16 mouse cellular contexts compared by ENCODE assay signal in genomic region chr8:114775543-114775942, GRCm38 (mm10).
DNase-seq lines count a peak whose midpoint lies in the region; ATAC-seq lines count a peak whose summit lies in the region.
"Had no signal": no experiment of that assay in that cellular context is flagged by ENCODE, and none has a peak within 500 bp of the region (broad histone marks: within the 10 kb centered on the region; RNA-seq: fewer than 3 reads in every experiment).

No protein-coding gene starts in this region.

- H3K36me3 ChIP-seq in kidney, embryonic 15.5 days: no peaks in the 10 kb centered on the region
- H3K36me3 ChIP-seq in forebrain, embryonic 14.5 days (ENCODE audit: control insufficient read depth, insufficient read depth, low read length): no peaks in the 10 kb centered on the region
- H3K36me3 ChIP-seq: limb, embryonic 15.5 days had no signal

- H3K4me3 ChIP-seq in kidney, embryonic 15.5 days (replicated peaks): no peak overlapping the region
- no peak overlapping the region for H3K4me3 ChIP-seq in forebrain, embryonic 14.5 days (ENCODE audit: low read depth, low read length)
- H3K4me3 ChIP-seq: limb, embryonic 15.5 days; megakaryocyte, embryonic 14.5 days had no signal

- no peak overlapping the region for H3K4me2 ChIP-seq in kidney, embryonic 15.5 days
- H3K4me2 ChIP-seq in forebrain, embryonic 14.5 days (ENCODE audit: low read length): no peak overlapping the region
- H3K4me2 ChIP-seq: limb, embryonic 15.5 days had no signal

- 49% methylated on average over 8 of the region's 8 CpGs for WGBS in kidney, embryonic 15.5 days
- 88% methylated on average over 8 of the region's 8 CpGs for WGBS in forebrain, embryonic 14.5 days

- no peak overlapping the region for H3K27ac ChIP-seq in kidney, embryonic 15.5 days
- no peak overlapping the region for H3K27ac ChIP-seq in forebrain, embryonic 14.5 days (ENCODE audit: low read depth, low read length)
- H3K27ac ChIP-seq: limb, embryonic 15.5 days had no signal

- ATAC-seq in kidney, embryonic 15.5 days (replicated peaks; ENCODE audit: low FRiP score): no peak
- no peak for ATAC-seq in forebrain, embryonic 14.5 days
- ATAC-seq: inflammation-experienced regulatory T-cells, adult 6 months; liver, postnatal 0 days; midbrain, embryonic 16.5 days had no signal

- peak; percentile 27 to 33 for DNase-seq in kidney, postnatal 4 days
- peak; percentile 86 for DNase-seq in MN1 (ENCODE audit: low spot score)
- DNase-seq in gastrocnemius, postnatal 14 days: peak; percentile 52
- DNase-seq in heart, postnatal 10 days: peak; percentile 39 to 42
- no peak for DNase-seq in frontal cortex, postnatal 36 days (ENCODE audit: low spot score in 2 of 2)
- no peak for DNase-seq in forebrain, embryonic 14.5 days (ENCODE audit: low spot score)
- DNase-seq: adrenal gland, postnatal 36 days; cerebellum, adult 2 months; kidney, adult 9 months; liver, postnatal 0 days; right cerebral cortex, adult 18-20 months had no signal

- no peaks in the 10 kb centered on the region; the same call in 1 of the 2 replicates for H3K27me3 ChIP-seq in kidney, embryonic 15.5 days
- H3K27me3 ChIP-seq in forebrain, embryonic 14.5 days (replicated peaks; ENCODE audit: control insufficient read depth, insufficient read depth, low read length): peaks cover 3% of the 10 kb centered on the region; the same call in 1 of the 2 replicates

- intact Hi-C loops in gastrocnemius, postnatal 14 days (cut with DNase I; ENCODE audit: low total_unique reads): no loop called here
- intact Hi-C loops in heart, postnatal 10 days (cut with DNase I): loop anchor here (10.0 kb wide), 4 partner anchors 389 to 1659 kb away; no protein-coding TSS in a partner anchor

- H3K4me1 ChIP-seq in kidney, embryonic 15.5 days: peaks cover 49% of the 10 kb centered on the region
- peaks cover 11% of the 10 kb centered on the region for H3K4me1 ChIP-seq in forebrain, embryonic 14.5 days (ENCODE audit: control insufficient read depth, insufficient read depth, low read length)

- no peaks in the 10 kb centered on the region for H3K9me3 ChIP-seq in kidney, embryonic 15.5 days (replicated peaks)
- no peaks in the 10 kb centered on the region for H3K9me3 ChIP-seq in forebrain, embryonic 14.5 days (replicated peaks; ENCODE audit: control insufficient read depth, low read length)
- H3K9me3 ChIP-seq: limb, embryonic 15.5 days; megakaryocyte, embryonic 14.5 days had no signal

- H3K9ac ChIP-seq in kidney, embryonic 15.5 days: no peak overlapping the region
- H3K9ac ChIP-seq in forebrain, embryonic 14.5 days (ENCODE audit: low read length): no peak overlapping the region
- H3K9ac ChIP-seq: limb, embryonic 15.5 days; liver, postnatal 0 days had no signal

Comparison
In these comparisons a context has a peak if more than half of its experiments do, and no peak if none do; other contexts are left out.
1. DNase-seq: peak in kidney, postnatal 4 days (2 of 2), MN1 (single experiment), gastrocnemius, postnatal 14 days (single experiment) and heart, postnatal 10 days (2 of 2); none in frontal cortex, postnatal 36 days (0 of 2) and forebrain, embryonic 14.5 days (single experiment).